Mouse (Mus musculus) forebrain, embryonic 16.5 days (tissue): ENCODE measurements around the gene Dnmt1. TPM values are rescaled to one million over a fixed set of nuclear protein-coding genes. Genes with fewer than 3 reads are reported as not detected.

Source experiments
- ATAC-seq: fragments of 200-750 bp; cut with Nextera tagmentation; 2 replicates; pipeline ENCODE4 v1.8.0; 2017; ENCODE audit warnings: mild to moderate bottlenecking, moderate library complexity
- H3K27ac ChIP-seq: fragments of 300-500 bp; sonication (generic); 2 replicates; pipeline ENCODE4 v1.5.1; 2014; ENCODE audit warnings: low read length, control low read depth
- H3K27me3 ChIP-seq: fragments of 300-500 bp; sonication (generic); replicated peaks from 2 replicates; pipeline ENCODE4 v1.6.1; 2014; ENCODE audit warnings: low read length; ENCODE audit not compliant: control insufficient read depth, insufficient read depth
- H3K36me3 ChIP-seq: fragments of 300-500 bp; sonication (generic); 2 replicates; pipeline ENCODE4 v1.6.1; 2014; ENCODE audit not compliant: control insufficient read depth, insufficient read depth
- H3K4me1 ChIP-seq: fragments of 300-500 bp; sonication (generic); replicated peaks from 2 replicates; pipeline ENCODE4 v1.6.1; 2014; ENCODE audit warnings: low read length; ENCODE audit not compliant: control insufficient read depth, insufficient read depth
- H3K4me2 ChIP-seq: fragments of 300-500 bp; sonication (generic); 2 replicates; pipeline ENCODE4 v1.6.1; 2014; ENCODE audit warnings: mild to moderate bottlenecking, low read length, control low read depth
- H3K4me3 ChIP-seq: fragments of 300-500 bp; sonication (generic); replicated peaks from 2 replicates; pipeline ENCODE4 v1.5.1; 2014; ENCODE audit warnings: mild to moderate bottlenecking, low read length, control low read depth
- H3K9ac ChIP-seq: fragments of 300-500 bp; sonication (generic); replicated peaks from 2 replicates; pipeline ENCODE4 v1.6.1; 2014; ENCODE audit warnings: low read depth, low read length, control low read depth
- H3K9me3 ChIP-seq: fragments of 300-500 bp; sonication (generic); 2 replicates; pipeline ENCODE4 v1.6.1; 2016; ENCODE audit warnings: low read length; ENCODE audit not compliant: control insufficient read depth
- WGBS: fragments of 180-500 bp; shearing (Covaris S2); extraction: QIAGEN DNeasy Blood & Tissue Kit; methylation state at CpG from one replicate; pipeline ENCODE4 v1.1.7; 2014; 5-methylcytosine and 5-hydroxymethylcytosine counted together
- polyA plus RNA-seq: library from polyadenylated mRNA; unstranded; fragments of >200 nt; fragmentation: Nextera tagmentation; extraction: Ambion mirVana; gene quantifications from 2 replicates; pipeline ENCODE4 v1.2.1, GENCODE M21; 2015

Gene Dnmt1
- polyA plus RNA-seq, 1 experiment from 2014 or later: 85.3 TPM

DNA sequence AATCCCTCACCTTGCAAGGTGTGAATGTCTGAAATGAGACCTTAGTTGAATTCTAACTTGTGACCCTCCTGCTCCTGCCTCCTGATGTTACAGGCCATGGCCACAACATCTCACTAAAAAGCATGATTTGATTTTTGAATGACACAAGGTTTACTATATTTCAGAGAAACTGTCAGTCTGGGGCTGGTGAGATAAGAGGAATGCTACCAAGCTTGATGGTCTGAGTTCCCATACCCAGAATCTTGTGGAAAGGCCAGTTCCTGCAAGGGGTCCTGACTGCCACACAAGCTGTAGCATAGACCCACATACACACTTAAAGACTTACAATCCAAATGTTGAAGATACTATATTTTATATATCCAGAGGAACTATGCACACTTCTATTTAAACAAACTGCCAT is 9.3 kb downstream of the Dnmt1 start:
- no peaks in the 10 kb centered on the region for H3K27me3 ChIP-seq
- no peak for ATAC-seq
- no peaks in the 10 kb centered on the region for H3K9me3 ChIP-seq
- H3K9ac ChIP-seq: no peak overlapping the region
- H3K4me3 ChIP-seq: no peak overlapping the region
- H3K4me2 ChIP-seq: no peak overlapping the region
- H3K27ac ChIP-seq: no peak overlapping the region
- no peaks in the 10 kb centered on the region for H3K36me3 ChIP-seq
- H3K4me1 ChIP-seq: peaks cover 22% of the 10 kb centered on the region

DNA sequence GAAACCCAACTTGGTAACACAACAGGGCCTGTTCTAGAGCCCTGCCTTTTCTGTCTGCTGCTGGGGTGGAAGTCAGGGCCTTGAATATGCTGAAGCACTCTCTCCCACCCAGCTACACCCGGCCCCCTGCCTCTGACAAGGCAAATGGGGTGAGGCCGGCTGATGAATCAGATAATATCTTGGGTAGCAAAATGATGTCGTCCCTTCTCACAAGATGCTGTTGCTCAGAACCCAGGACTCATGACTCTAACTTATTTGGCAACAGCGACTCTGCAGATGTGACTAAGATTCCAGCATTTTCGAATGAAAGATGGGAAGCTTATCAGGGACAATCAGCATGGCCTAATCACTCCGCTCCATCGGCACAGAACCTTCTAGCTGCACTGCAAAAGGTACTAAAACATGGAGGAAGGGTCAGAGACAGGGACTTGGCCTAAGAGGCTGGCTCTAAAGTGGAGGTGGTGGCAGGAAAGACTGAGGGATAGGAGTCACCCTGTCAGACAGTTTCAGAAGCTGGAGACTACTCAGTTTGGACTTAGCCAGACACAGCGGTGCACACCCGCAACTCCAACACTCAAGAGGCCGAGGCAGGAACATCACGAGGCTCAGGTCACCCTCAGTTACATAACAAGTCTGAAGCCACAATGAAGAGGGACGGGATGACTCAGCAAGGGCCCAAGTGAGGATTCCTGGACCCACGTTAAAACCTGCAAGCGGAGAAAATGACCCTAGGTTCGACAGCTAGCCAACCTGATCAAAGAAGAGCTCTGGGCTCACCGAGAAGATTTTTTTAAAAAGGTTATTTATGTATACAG is 13.4 kb downstream of the Dnmt1 start:
- 86% methylated on average over 16 of the region's 16 CpGs for WGBS

DNA sequence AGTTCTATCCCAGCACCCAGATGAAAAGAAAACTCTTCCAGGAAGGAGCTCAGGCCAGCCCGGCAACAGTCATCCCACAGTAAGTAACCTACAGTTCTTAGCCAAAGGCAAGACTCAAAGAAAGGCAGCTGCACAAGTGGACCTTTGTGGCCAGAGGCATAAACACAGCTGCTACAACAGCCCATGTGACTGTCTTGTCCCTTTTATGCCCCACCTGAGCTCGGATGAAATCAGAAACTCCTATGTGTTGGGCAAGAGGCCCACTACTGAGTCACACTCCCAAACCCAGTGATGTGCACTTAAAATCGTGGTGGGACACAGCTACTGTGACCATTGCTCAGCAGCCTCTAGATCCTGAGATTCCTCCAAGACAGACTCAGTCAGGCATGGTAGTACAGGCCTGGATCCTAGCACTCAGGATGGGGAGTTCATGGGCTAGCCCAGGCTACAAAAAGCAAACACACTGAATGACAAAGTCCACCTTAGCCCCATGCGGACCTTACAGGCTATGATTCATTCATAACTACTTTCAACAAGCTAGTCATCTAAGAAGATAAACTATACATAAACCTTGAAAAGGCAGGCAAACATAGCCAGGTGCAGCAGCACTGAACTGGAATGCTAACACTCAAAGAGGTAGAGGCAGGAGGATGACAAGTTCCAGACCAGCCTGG is 14.9 kb downstream of the Dnmt1 start:
- 59% methylated on average over 4 of the region's 4 CpGs for WGBS
- Histone ChIP-seq H3K36me3 (peaks cover 16% of the 10 kb centered on the region), H3K27me3 (no peaks in the 10 kb centered on the region), H3K9me3 (no peaks in the 10 kb centered on the region), H3K9ac (no peak overlapping the region), H3K4me2 (no peak overlapping the region), H3K4me3 (no peak overlapping the region), H3K27ac (no peak overlapping the region), H3K4me1 (peaks cover 8% of the 10 kb centered on the region; the same call in 1 of the 2 replicates)
- ATAC-seq: no peak

More for the DNA sequence above, 13.4 kb downstream of the Dnmt1 start:
- H3K27ac ChIP-seq: no peak overlapping the region
- no peaks in the 10 kb centered on the region for H3K27me3 ChIP-seq
- H3K4me3 ChIP-seq: no peak overlapping the region
- no peak overlapping the region for H3K9ac ChIP-seq
- peaks cover 22% of the 10 kb centered on the region for H3K4me1 ChIP-seq
- peaks cover 3% of the 10 kb centered on the region; the same call in 1 of the 2 replicates for H3K36me3 ChIP-seq
- H3K9me3 ChIP-seq: no peaks in the 10 kb centered on the region
- H3K4me2 ChIP-seq: no peak overlapping the region
- ATAC-seq: no peak

DNA sequence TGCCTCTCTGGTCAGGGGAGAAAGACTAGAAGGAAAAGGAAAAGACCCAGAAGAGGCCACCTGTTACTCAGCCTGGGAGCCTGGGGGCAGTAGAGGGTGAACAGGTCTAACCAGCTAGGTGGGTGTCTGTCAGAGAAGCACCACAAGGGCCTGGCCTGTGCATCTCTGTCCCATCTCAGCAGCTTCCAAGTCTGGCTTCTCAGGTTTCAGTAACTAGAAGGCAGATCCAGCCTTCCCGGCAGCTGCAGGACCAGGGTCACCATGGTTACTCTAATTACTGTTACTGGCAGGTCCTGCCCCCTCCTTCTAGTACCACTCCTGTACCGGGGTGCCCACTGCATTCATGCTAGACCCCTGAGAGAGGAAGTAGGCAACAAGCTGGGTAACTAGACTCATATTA is 15.8 kb downstream of the Dnmt1 start:
- Histone ChIP-seq H3K4me3 (no peak overlapping the region), H3K27ac (no peak overlapping the region), H3K9me3 (no peaks in the 10 kb centered on the region), H3K4me1 (peaks cover 5% of the 10 kb centered on the region; the same call in 1 of the 2 replicates), H3K36me3 (peaks cover 22% of the 10 kb centered on the region), H3K27me3 (no peaks in the 10 kb centered on the region), H3K9ac (no peak overlapping the region), H3K4me2 (no peak overlapping the region)
- WGBS: 2% methylated on average over 2 of the region's 2 CpGs
- ATAC-seq: no peak

DNA sequence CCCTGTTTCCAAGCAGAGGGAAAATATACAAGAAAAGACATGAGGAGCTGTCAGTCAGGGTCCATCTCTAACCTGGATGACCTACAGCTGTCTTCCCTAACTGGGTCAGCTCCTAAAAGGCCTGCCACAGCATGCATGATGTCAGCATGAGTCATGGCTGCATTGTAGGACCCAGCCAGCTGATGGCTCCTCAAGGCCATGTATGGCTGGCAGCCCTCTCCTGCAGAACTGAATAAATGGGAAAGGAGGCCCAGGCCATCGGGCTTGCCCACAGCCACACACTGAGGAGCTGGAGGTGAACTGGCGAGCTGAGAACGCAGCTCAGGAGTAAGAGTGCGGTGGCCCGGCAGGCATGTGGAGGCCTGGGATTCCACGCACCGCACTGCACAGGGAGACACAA is 16.3 kb downstream of the Dnmt1 start:
- Histone ChIP-seq H3K27ac (no peak overlapping the region), H3K36me3 (peaks cover 22% of the 10 kb centered on the region), H3K9ac (no peak overlapping the region), H3K27me3 (no peaks in the 10 kb centered on the region), H3K9me3 (no peaks in the 10 kb centered on the region), H3K4me2 (no peak overlapping the region), H3K4me3 (no peak overlapping the region), H3K4me1 (peaks cover 5% of the 10 kb centered on the region; the same call in 1 of the 2 replicates)
- no peak for ATAC-seq
- WGBS: 89% methylated on average over 7 of the region's 7 CpGs

DNA sequence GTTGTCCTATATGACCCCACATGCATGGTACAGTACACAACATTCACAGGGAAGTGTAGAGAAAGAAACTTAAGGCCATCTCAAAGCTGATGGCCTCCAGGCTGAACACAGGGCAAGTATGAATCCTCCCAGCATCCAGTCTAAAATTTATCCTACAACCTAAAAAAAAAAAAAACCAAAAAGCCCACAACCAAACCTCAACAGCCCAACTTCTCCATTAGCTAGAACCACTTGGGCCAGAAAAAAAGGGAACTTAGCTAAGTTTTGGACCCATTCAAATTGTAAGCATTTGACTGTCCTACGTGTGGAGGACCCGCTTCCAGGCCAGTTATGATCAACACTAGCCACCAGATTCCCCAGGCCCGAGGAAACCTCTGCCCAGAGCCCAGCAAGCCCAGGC is 36.4 kb downstream of the Dnmt1 start:
- no peak overlapping the region for H3K9ac ChIP-seq
- no peaks in the 10 kb centered on the region for H3K4me1 ChIP-seq
- 96% methylated on average over 3 of the region's 3 CpGs for WGBS
- H3K27ac ChIP-seq: no peak overlapping the region
- no peaks in the 10 kb centered on the region for H3K9me3 ChIP-seq
- no peak overlapping the region for H3K4me3 ChIP-seq
- H3K36me3 ChIP-seq: peaks cover 47% of the 10 kb centered on the region
- no peak overlapping the region for H3K4me2 ChIP-seq
- no peak for ATAC-seq
- H3K27me3 ChIP-seq: no peaks in the 10 kb centered on the region

DNA sequence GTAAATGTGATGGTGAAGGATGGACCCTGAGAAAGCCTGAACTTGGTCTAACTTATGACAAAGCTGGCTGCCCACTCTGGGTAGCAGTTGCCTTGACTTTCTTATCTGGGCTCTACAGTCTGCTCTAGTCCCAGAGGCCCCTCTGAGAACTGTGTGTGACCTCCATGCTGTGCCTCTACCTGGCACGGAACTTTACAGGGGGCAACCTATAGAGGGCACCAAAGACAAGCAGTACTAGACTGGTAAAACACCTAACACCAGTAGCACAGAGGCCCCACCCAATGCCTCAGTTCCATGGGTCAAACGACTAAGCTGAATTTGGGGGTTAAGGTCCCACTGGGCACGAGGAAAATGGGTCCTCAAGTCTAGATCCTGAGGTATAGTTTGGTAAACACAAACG is 43.5 kb downstream of the Dnmt1 start:
- 88% methylated on average over 4 of the region's 4 CpGs for WGBS
- H3K9ac ChIP-seq: no peak overlapping the region

DNA sequence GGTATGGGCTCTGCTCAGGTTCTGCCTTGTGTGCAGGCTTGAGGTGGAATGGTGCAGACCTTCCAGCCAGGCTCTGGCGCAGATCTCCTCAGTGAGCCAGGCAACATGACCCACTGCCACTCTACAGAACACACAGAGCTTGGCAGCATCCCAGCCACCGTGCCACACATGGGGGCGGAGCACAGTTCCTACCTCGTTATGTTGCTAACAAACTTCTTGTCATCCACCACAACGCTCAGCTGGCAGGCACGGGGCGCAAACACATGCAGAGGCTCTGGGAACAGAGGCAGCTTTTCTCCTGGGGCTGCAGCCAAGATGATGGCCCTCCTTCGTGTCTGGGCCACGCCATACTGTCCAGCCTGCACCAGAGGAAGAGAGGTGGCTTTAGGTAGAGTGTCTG is 49.7 kb downstream of the Dnmt1 start:
- 70% methylated on average over 9 of the region's 9 CpGs for WGBS
- Histone ChIP-seq H3K36me3 (peaks cover 74% of the 10 kb centered on the region), H3K4me2 (no peak overlapping the region), H3K27ac (no peak overlapping the region), H3K9ac (no peak overlapping the region), H3K4me1 (no peaks in the 10 kb centered on the region), H3K4me3 (no peak overlapping the region), H3K27me3 (no peaks in the 10 kb centered on the region), H3K9me3 (no peaks in the 10 kb centered on the region)
- no peak for ATAC-seq

More for the DNA sequence above, 43.5 kb downstream of the Dnmt1 start:
- no peaks in the 10 kb centered on the region for H3K4me1 ChIP-seq
- no peak overlapping the region for H3K4me3 ChIP-seq
- no peaks in the 10 kb centered on the region for H3K27me3 ChIP-seq
- no peak for ATAC-seq
- no peaks in the 10 kb centered on the region for H3K9me3 ChIP-seq
- H3K4me2 ChIP-seq: no peak overlapping the region
- no peak overlapping the region for H3K27ac ChIP-seq
- peaks cover 85% of the 10 kb centered on the region for H3K36me3 ChIP-seq

DNA sequence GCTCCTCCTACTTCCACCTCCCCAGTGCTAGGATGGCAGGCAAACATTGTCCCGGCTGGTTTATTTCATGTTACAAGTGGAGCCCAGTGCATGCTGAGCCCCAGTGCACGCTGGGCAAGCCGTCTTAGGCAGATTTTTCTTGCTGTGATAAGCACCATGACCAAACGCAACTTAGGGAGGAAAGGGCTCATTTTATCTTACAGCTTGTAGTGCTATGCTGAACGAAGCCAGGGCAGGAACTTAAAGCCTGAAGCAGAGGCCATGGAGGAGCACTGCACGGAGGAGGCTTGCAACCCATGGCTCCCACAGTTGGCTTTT is 57.6 kb downstream of the Dnmt1 start:
- ATAC-seq: no peak
- H3K9me3 ChIP-seq: no peaks in the 10 kb centered on the region
- no peak overlapping the region for H3K27ac ChIP-seq
- H3K4me2 ChIP-seq: no peak overlapping the region
- H3K4me1 ChIP-seq: peaks cover 8% of the 10 kb centered on the region
- H3K36me3 ChIP-seq: peaks cover 14% of the 10 kb centered on the region; the same call in 1 of the 2 replicates
- 44% methylated on average over 6 of the region's 6 CpGs for WGBS
- H3K4me3 ChIP-seq: no peak overlapping the region
- no peaks in the 10 kb centered on the region for H3K27me3 ChIP-seq
- H3K9ac ChIP-seq: no peak overlapping the region
